Mouse (Mus musculus): ENCODE measurements around the gene 2310039H08Rik. TPM values are rescaled to one million over a fixed set of nuclear protein-coding genes. Genes with fewer than 3 reads are reported as not detected.

Gene 2310039H08Rik
- polyA plus RNA-seq, 1 experiment from 2014 or later, result 54.7 TPM

GRCm38 (mm10) chr17:46817734-46818158 lies 45.3 kb downstream of the 2310039H08Rik start:
- H3K27me3 ChIP-seq (ENCODE audit: poor library complexity, severe bottlenecking), result no peaks in the 10 kb centered on the region

DNA sequence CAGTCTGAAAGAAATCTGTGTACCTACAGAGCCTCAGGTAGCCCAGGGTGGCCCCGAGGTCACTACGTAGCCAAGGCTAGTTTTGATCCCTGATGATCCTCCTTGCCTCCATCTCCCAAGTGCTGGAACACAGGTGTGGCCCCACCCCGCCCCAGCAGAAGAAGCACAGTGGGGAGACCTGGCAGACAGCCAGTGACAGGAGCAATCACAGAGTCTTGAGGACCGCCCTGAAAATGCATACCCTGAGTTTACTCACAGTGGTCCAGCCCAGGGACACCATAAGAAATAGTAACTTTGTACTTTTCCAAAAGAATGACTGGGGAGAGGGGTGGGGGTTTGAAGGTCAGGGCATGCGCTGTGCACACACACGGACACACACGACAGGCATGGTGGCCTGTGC lies 48.2 kb downstream of the 2310039H08Rik start:
- Histone ChIP-seq H3K4me3 (no peak overlapping the region), H3K27ac (no peak overlapping the region), H3K27me3 (ENCODE audit: poor library complexity, severe bottlenecking) (no peaks in the 10 kb centered on the region), H3K9me3 (no peaks in the 10 kb centered on the region), H3K4me1 (peaks cover 5% of the 10 kb centered on the region; the same call in 1 of the 2 replicates), H3K36me3 (replicated peaks) (peaks cover 79% of the 10 kb centered on the region)
- 97% methylated on average over 7 of the region's 7 CpGs for WGBS
- DNase-seq (ENCODE audit: extremely low spot score, low spot score), result no peak

More at GRCm38 (mm10) chr17:46817734-46818158, 45.3 kb downstream of the 2310039H08Rik start:
- H3K27ac ChIP-seq, result no peak overlapping the region
- peaks cover 65% of the 10 kb centered on the region for H3K36me3 ChIP-seq (replicated peaks)
- no peaks in the 10 kb centered on the region for H3K9me3 ChIP-seq
- no peak overlapping the region for H3K4me3 ChIP-seq
- peaks cover 5% of the 10 kb centered on the region; the same call in 1 of the 2 replicates for H3K4me1 ChIP-seq
- 91% methylated on average over 12 of the region's 12 CpGs for WGBS
- DNase-seq (ENCODE audit: extremely low spot score, low spot score), result no peak

Other genes starting within 250 kb of the 2310039H08Rik start
- 3.5 and 3.7 TPM in 2 replicates for gene Cul9, start 226.2 kb upstream of the 2310039H08Rik start, polyA plus RNA-seq (2016; fragmentation: Nextera tagmentation; extraction: Ambion mirVana)
- 5.4 and 5.5 TPM in 2 replicates for gene Srf, start 216.5 kb upstream of the 2310039H08Rik start, polyA plus RNA-seq (2016; fragmentation: Nextera tagmentation; extraction: Ambion mirVana)
- gene Ptk7, start 143.1 kb upstream of the 2310039H08Rik start, polyA plus RNA-seq (2016; fragmentation: Nextera tagmentation; extraction: Ambion mirVana), result 66.0 and 68.4 TPM in 2 replicates
- 29.1 and 31.8 TPM in 2 replicates for gene Klc4, start 126.6 kb upstream of the 2310039H08Rik start, polyA plus RNA-seq (2016; fragmentation: Nextera tagmentation; extraction: Ambion mirVana)
- gene Mrpl2, start 126.4 kb upstream of the 2310039H08Rik start, polyA plus RNA-seq (2016; fragmentation: Nextera tagmentation; extraction: Ambion mirVana), result 136 and 137 TPM in 2 replicates
- gene Cul7, start 122.3 kb upstream of the 2310039H08Rik start, polyA plus RNA-seq (2016; fragmentation: Nextera tagmentation; extraction: Ambion mirVana), result 38.0 and 40.9 TPM in 2 replicates
- gene Rrp36, start 98.3 kb upstream of the 2310039H08Rik start, polyA plus RNA-seq (2016; fragmentation: Nextera tagmentation; extraction: Ambion mirVana), result 69.0 and 70.1 TPM in 2 replicates
- gene Mea1, start 93.8 kb upstream of the 2310039H08Rik start, polyA plus RNA-seq (2016; fragmentation: Nextera tagmentation; extraction: Ambion mirVana), result 163 and 165 TPM in 2 replicates
- 132 and 133 TPM in 2 replicates for gene Klhdc3, start 91.7 kb upstream of the 2310039H08Rik start, polyA plus RNA-seq (2016; fragmentation: Nextera tagmentation; extraction: Ambion mirVana)
- 144 and 154 TPM in 2 replicates for gene Ppp2r5d, start 67.5 kb upstream of the 2310039H08Rik start, polyA plus RNA-seq (2016; fragmentation: Nextera tagmentation; extraction: Ambion mirVana)
- 19.6 and 20.2 TPM in 2 replicates for gene Pex6, start 61.2 kb upstream of the 2310039H08Rik start, polyA plus RNA-seq (2016; fragmentation: Nextera tagmentation; extraction: Ambion mirVana)
- 0.80 and 0.87 TPM in 2 replicates for gene Gnmt, start 43.5 kb upstream of the 2310039H08Rik start, polyA plus RNA-seq (2016; fragmentation: Nextera tagmentation; extraction: Ambion mirVana)
- 71.8 and 71.9 TPM in 2 replicates for gene Cnpy3, start 20.4 kb upstream of the 2310039H08Rik start, polyA plus RNA-seq (2016; fragmentation: Nextera tagmentation; extraction: Ambion mirVana)
- 0.55 and 1.00 TPM in 2 replicates for gene Ptcra, start 8.9 kb upstream of the 2310039H08Rik start, polyA plus RNA-seq (2016; fragmentation: Nextera tagmentation; extraction: Ambion mirVana)
- 242 and 248 TPM in 2 replicates for gene Rpl7l1, start 10.0 kb downstream of the 2310039H08Rik start, polyA plus RNA-seq (2016; fragmentation: Nextera tagmentation; extraction: Ambion mirVana)
- gene Bicral, start 85.8 kb downstream of the 2310039H08Rik start, polyA plus RNA-seq (2016; fragmentation: Nextera tagmentation; extraction: Ambion mirVana), result 2.9 and 4.1 TPM in 2 replicates
- gene Tbcc, start 118.0 kb downstream of the 2310039H08Rik start, polyA plus RNA-seq (2016; fragmentation: Nextera tagmentation; extraction: Ambion mirVana), result 43.1 and 48.4 TPM in 2 replicates
- not detected in 2 replicates for gene Prph2, start 137.8 kb downstream of the 2310039H08Rik start, polyA plus RNA-seq (2016; fragmentation: Nextera tagmentation; extraction: Ambion mirVana)
- gene Ubr2, start 237.9 kb downstream of the 2310039H08Rik start, polyA plus RNA-seq (2016; fragmentation: Nextera tagmentation; extraction: Ambion mirVana), result 13.3 and 15.7 TPM in 2 replicates